9 mouse cellular contexts compared by ENCODE assay signal in genomic region chr2:168588591-168589367, GRCm38 (mm10). TPM values are rescaled to one million over a fixed set of nuclear protein-coding genes. Genes with fewer than 3 reads are reported as not detected.
A peak's percentile ranks its signal among the peaks of the same experiment; 100 is the strongest.
DNase-seq lines count a peak whose midpoint lies in the region; ATAC-seq lines count a peak whose summit lies in the region.
"Had no signal": no experiment of that assay in that cellular context is flagged by ENCODE, and none has a peak within 500 bp of the region (broad histone marks: within the 10 kb centered on the region; RNA-seq: fewer than 3 reads in every experiment).

No protein-coding gene starts in this region.

- H3K27me3 ChIP-seq in heart, embryonic 10.5 days (ENCODE audit: insufficient read depth, poor library complexity, severe bottlenecking) = peaks cover 59% of the 10 kb centered on the region
- H3K27me3 ChIP-seq in intestine, embryonic 16.5 days (replicated peaks; ENCODE audit: control insufficient read depth, insufficient read depth, low read length) = peaks cover 17% of the 10 kb centered on the region
- H3K27me3 ChIP-seq: Patski had no signal

- no peak for DNase-seq in heart, embryonic 10.5 days (ENCODE audit: low spot score)
- DNase-seq in heart, postnatal 25 days (ENCODE audit: low spot score) = no peak
- peak; percentile 27 to 43 for DNase-seq in right cerebral cortex, adult 2 months (ENCODE audit: low spot score in 2 of 2)
- no peak for DNase-seq in right cerebral cortex, postnatal 36 days (ENCODE audit: low spot score in 2 of 2)
- peak; percentile 44 for DNase-seq in thymus, postnatal 25 days
- DNase-seq in lung, postnatal 36 days = no peak
- DNase-seq in spleen, postnatal 4 days (ENCODE audit: low spot score in 2 of 2) = no peak

- 54% methylated on average over 11 of the region's 11 CpGs for WGBS in heart, embryonic 10.5 days
- 63% methylated on average over 11 of the region's 11 CpGs for WGBS in intestine, embryonic 16.5 days

- peak overlapping the region; percentile 79; the same call in 1 of the 2 replicates for H3K27ac ChIP-seq in heart, embryonic 10.5 days
- no peak overlapping the region for H3K27ac ChIP-seq in intestine, embryonic 16.5 days (ENCODE audit: low read length)

- H3K9me3 ChIP-seq in heart, embryonic 10.5 days = no peaks in the 10 kb centered on the region
- no peaks in the 10 kb centered on the region for H3K9me3 ChIP-seq in intestine, embryonic 16.5 days (ENCODE audit: control insufficient read depth, low read length)

- H3K4me3 ChIP-seq in heart, embryonic 10.5 days = peak overlapping the region; percentile 73
- 0 out of 2 replicates have a peak overlapping the region, but pooled peaks have one; percentile 9 for H3K4me3 ChIP-seq in intestine, embryonic 16.5 days (ENCODE audit: low read length)

- peaks cover 66% of the 10 kb centered on the region for H3K4me1 ChIP-seq in heart, embryonic 10.5 days
- peaks cover 13% of the 10 kb centered on the region for H3K4me1 ChIP-seq in intestine, embryonic 16.5 days (ENCODE audit: control insufficient read depth, insufficient read depth, low read length)

- ATAC-seq in intestine, embryonic 16.5 days = no peak
- ATAC-seq: Patski had no signal

- H3K9ac ChIP-seq in intestine, embryonic 16.5 days (ENCODE audit: low read depth, low read length) = no peak overlapping the region

- H3K4me2 ChIP-seq in intestine, embryonic 16.5 days (ENCODE audit: low read depth, low read length) = no peak overlapping the region; the same call in 1 of the 2 replicates

- no peaks in the 10 kb centered on the region for H3K36me3 ChIP-seq in heart, embryonic 10.5 days
- no peaks in the 10 kb centered on the region for H3K36me3 ChIP-seq in intestine, embryonic 16.5 days (ENCODE audit: control insufficient read depth, insufficient read depth, low read length)

- intact Hi-C loops in heart, postnatal 25 days (cut with DNase I) = no loop called here

RNA-seq across cellular contexts. Expression of gene Nfatc2, which starts 12.7 kb away (rescaled TPM):
- 2.0 and 4.6 TPM in 2 replicates for polyA plus RNA-seq in heart, embryonic 10.5 days (2016; fragmentation: Nextera tagmentation; extraction: Ambion mirVana)
- 10 to 100 TPM; 16.7 to 20.8 TPM for total RNA-seq in heart, postnatal 25 days (2021)
- 1.6 and 1.7 TPM in 2 replicates for polyA plus RNA-seq in intestine, embryonic 16.5 days (2015; fragmentation: Nextera tagmentation; extraction: Ambion mirVana)

Comparison
In these comparisons a context has a peak if more than half of its experiments do, and no peak if none do; other contexts are left out.
1. DNase-seq: peak in right cerebral cortex, adult 2 months (2 of 2) and thymus, postnatal 25 days (single experiment); none in heart, embryonic 10.5 days (single experiment), heart, postnatal 25 days (single experiment), right cerebral cortex, postnatal 36 days (0 of 2), lung, postnatal 36 days (single experiment) and spleen, postnatal 4 days (0 of 2).